Comparison of ENCODE assay signal across 11 mouse cellular contexts in genomic region chr5:129225810-129226450, GRCm38 (mm10).
DNase-seq lines count a peak whose midpoint lies in the region; ATAC-seq lines count a peak whose summit lies in the region.
"Had no signal": no experiment of that assay in that cellular context is flagged by ENCODE, and none has a peak within 500 bp of the region (broad histone marks: within the 10 kb centered on the region; RNA-seq: fewer than 3 reads in every experiment).

No protein-coding gene starts in this region.

- no peaks in the 10 kb centered on the region for H3K27me3 ChIP-seq in forebrain, embryonic 13.5 days
- H3K27me3 ChIP-seq in forebrain, embryonic 14.5 days (replicated peaks; ENCODE audit: control insufficient read depth, insufficient read depth, low read length): no peaks in the 10 kb centered on the region
- H3K27me3 ChIP-seq in megakaryocyte, embryonic 14.5 days (replicated peaks): peaks cover 4% of the 10 kb centered on the region
- no peaks in the 10 kb centered on the region for H3K27me3 ChIP-seq in liver, embryonic 11.5 days (replicated peaks; ENCODE audit: control insufficient read depth, insufficient read depth, low read length)

- H3K27ac ChIP-seq in forebrain, embryonic 13.5 days: no peak overlapping the region
- H3K27ac ChIP-seq in forebrain, embryonic 14.5 days (ENCODE audit: low read depth, low read length): no peak overlapping the region
- no peak overlapping the region for H3K27ac ChIP-seq in liver, embryonic 11.5 days (ENCODE audit: low read depth, low read length)

- H3K9me3 ChIP-seq in forebrain, embryonic 13.5 days (replicated peaks): no peaks in the 10 kb centered on the region
- no peaks in the 10 kb centered on the region for H3K9me3 ChIP-seq in forebrain, embryonic 14.5 days (replicated peaks; ENCODE audit: control insufficient read depth, low read length)
- 0 out of 2 replicates have a peak, but pooled peaks cover 3% of the 10 kb centered on the region for H3K9me3 ChIP-seq in megakaryocyte, embryonic 14.5 days
- no peaks in the 10 kb centered on the region for H3K9me3 ChIP-seq in liver, embryonic 11.5 days (ENCODE audit: control insufficient read depth, low read length)

- H3K36me3 ChIP-seq in forebrain, embryonic 13.5 days (ENCODE audit: poor library complexity, severe bottlenecking): no peaks in the 10 kb centered on the region
- H3K36me3 ChIP-seq in forebrain, embryonic 14.5 days (ENCODE audit: control insufficient read depth, insufficient read depth, low read length): no peaks in the 10 kb centered on the region
- H3K36me3 ChIP-seq in megakaryocyte, embryonic 14.5 days (replicated peaks; ENCODE audit: low read length): no peaks in the 10 kb centered on the region
- no peaks in the 10 kb centered on the region for H3K36me3 ChIP-seq in liver, embryonic 11.5 days (ENCODE audit: control insufficient read depth, insufficient read depth, low read length)

- H3K4me2 ChIP-seq in forebrain, embryonic 13.5 days: peak overlapping the region; percentile 10; the same call in 1 of the 2 replicates
- no peak overlapping the region for H3K4me2 ChIP-seq in forebrain, embryonic 14.5 days (ENCODE audit: low read length)
- H3K4me2 ChIP-seq in liver, embryonic 11.5 days: no peak overlapping the region

- H3K4me3 ChIP-seq in forebrain, embryonic 13.5 days: no peak overlapping the region
- H3K4me3 ChIP-seq in forebrain, embryonic 14.5 days (ENCODE audit: low read depth, low read length): no peak overlapping the region
- H3K4me3 ChIP-seq in megakaryocyte, embryonic 14.5 days (replicated peaks): peak overlapping the region; percentile 15
- H3K4me3 ChIP-seq in liver, embryonic 11.5 days (ENCODE audit: low read depth, low read length): no peak overlapping the region
- H3K4me3 ChIP-seq: erythroblast, embryonic 14.5 days had no signal

- no peak for ATAC-seq in forebrain, embryonic 13.5 days
- ATAC-seq in forebrain, embryonic 14.5 days: no peak
- ATAC-seq in megakaryocyte, adult 5-6 weeks (ENCODE audit: poor library complexity, severe bottlenecking): no peak
- ATAC-seq in megakaryocyte-erythroid progenitor cell, adult 5-6 weeks (replicated peaks; ENCODE audit: low FRiP score, low TSS enrichment, poor library complexity, severe bottlenecking): 0 out of 2 replicates have a peak, but pooled peaks have one; percentile 6
- no peak for ATAC-seq in liver, embryonic 11.5 days (replicated peaks; ENCODE audit: low FRiP score)
- ATAC-seq in inflammation-experienced regulatory T-cells, adult 6 months: no peak

- no peak for DNase-seq in forebrain, embryonic 14.5 days (ENCODE audit: low spot score)
- no peak for DNase-seq in liver, embryonic 11.5 days (ENCODE audit: low spot score)
- no peak for DNase-seq in adrenal gland, adult 18-20 months (ENCODE audit: low spot score in 2 of 2)
- DNase-seq: gastrocnemius, postnatal 36 days; kidney, postnatal 10 days had no signal

- WGBS in forebrain, embryonic 13.5 days: 72% methylated on average over 33 of the region's 33 CpGs
- WGBS in forebrain, embryonic 14.5 days: 73% methylated on average over 33 of the region's 33 CpGs
- 64% methylated on average over 33 of the region's 33 CpGs for WGBS in liver, embryonic 11.5 days

- H3K4me1 ChIP-seq in forebrain, embryonic 13.5 days: no peaks in the 10 kb centered on the region
- H3K4me1 ChIP-seq in forebrain, embryonic 14.5 days (ENCODE audit: control insufficient read depth, insufficient read depth, low read length): no peaks in the 10 kb centered on the region
- H3K4me1 ChIP-seq in megakaryocyte, embryonic 14.5 days: no peaks in the 10 kb centered on the region
- no peaks in the 10 kb centered on the region for H3K4me1 ChIP-seq in liver, embryonic 11.5 days (replicated peaks; ENCODE audit: control insufficient read depth, insufficient read depth, low read length)

- H3K9ac ChIP-seq in forebrain, embryonic 13.5 days: no peak overlapping the region
- no peak overlapping the region for H3K9ac ChIP-seq in forebrain, embryonic 14.5 days (ENCODE audit: low read length)
- no peak overlapping the region for H3K9ac ChIP-seq in liver, embryonic 11.5 days (ENCODE audit: low read depth, low read length)
